Mouse (Mus musculus) forebrain, embryonic 12.5 days (tissue): ENCODE results near the gene Slc3a2. TPM values are rescaled to one million over a fixed set of nuclear protein-coding genes. Genes with fewer than 3 reads are reported as not detected.

Experiments
- ATAC-seq: fragments of 200-750 bp; cut with Nextera tagmentation; 2 replicates; pipeline ENCODE4 v1.8.0; 2017; ENCODE audit warnings: moderate TSS enrichment; ENCODE audit not compliant: low FRiP score
- H3K27ac ChIP-seq: fragments of 300-500 bp; sonication (generic); 2 replicates; pipeline ENCODE4 v1.5.1; 2016; ENCODE audit warnings: mild to moderate bottlenecking
- H3K27me3 ChIP-seq: fragments of 300-500 bp; sonication (generic); 2 replicates; pipeline ENCODE4 v1.6.1; 2016; ENCODE audit warnings: mild to moderate bottlenecking
- H3K36me3 ChIP-seq: fragments of 300-500 bp; sonication (generic); replicated peaks from 2 replicates; pipeline ENCODE4 v1.6.1; 2016; ENCODE audit warnings: mild to moderate bottlenecking
- H3K4me1 ChIP-seq: fragments of 300-500 bp; sonication (generic); 2 replicates; pipeline ENCODE4 v1.6.1; 2016
- H3K4me2 ChIP-seq: fragments of 300-500 bp; sonication (generic); 2 replicates; pipeline ENCODE4 v1.6.1; 2016; ENCODE audit warnings: mild to moderate bottlenecking, moderate library complexity
- H3K4me3 ChIP-seq: fragments of 300-500 bp; sonication (generic); replicated peaks from 2 replicates; pipeline ENCODE4 v1.5.1; 2016; ENCODE audit warnings: mild to moderate bottlenecking
- H3K9ac ChIP-seq: fragments of 300-500 bp; sonication (generic); 2 replicates; pipeline ENCODE4 v1.6.1; 2016; ENCODE audit warnings: mild to moderate bottlenecking
- H3K9me3 ChIP-seq: fragments of 300-500 bp; sonication (generic); 2 replicates; pipeline ENCODE4 v1.6.1; 2016
- WGBS: fragments of 180-500 bp; shearing (Covaris S2); methylation state at CpG from one replicate; pipeline ENCODE4 v1.1.7; 2016; 5-methylcytosine and 5-hydroxymethylcytosine counted together
- microRNA-seq: library from miRNA; unstranded; fragments of <30 nt; microRNA quantifications from one replicate; pipeline ENCODE4, GENCODE M21; 2017
- polyA plus RNA-seq: library from polyadenylated mRNA; unstranded; fragments of >200 nt; fragmentation: Nextera tagmentation; extraction: Ambion mirVana; gene quantifications from 2 replicates; pipeline ENCODE4 v1.2.1, GENCODE M21; 2016

The Slc3a2 gene
- polyA plus RNA-seq, 1 experiment from 2014 or later = 143 TPM

DNA sequence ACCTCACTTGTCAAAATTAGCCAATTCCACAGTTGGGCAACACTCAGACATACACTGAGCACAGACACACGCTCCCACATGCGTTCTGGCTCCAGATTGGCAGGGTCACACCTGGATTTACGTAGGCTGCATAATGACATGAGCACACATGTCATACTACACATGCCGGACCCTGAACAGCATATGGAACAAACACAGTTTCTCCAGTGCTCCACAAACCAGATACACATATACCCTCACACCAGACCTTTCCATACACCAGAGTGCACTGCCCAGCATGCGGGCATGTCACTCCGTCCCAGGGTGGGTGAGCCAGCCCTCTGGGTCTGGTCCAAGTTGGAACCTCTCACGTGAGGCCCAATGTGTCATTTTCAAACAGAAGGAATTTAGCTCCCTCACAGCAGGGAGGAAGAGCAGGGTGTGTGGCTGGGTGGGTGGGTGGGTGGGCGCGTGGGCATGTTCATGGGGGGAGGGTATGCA is 59.8 kb downstream of the Slc3a2 start, which contains the start of gene Chrm1:
Chrm1 (plus strand) TSS at position 430 of the 480 bp plus-strand sequence.
- Histone ChIP-seq H3K4me2 (peak within 1 kb of the TSS; percentile 4; the same call in 1 of the 2 replicates), H3K9ac (no peak within 1 kb of the TSS), H3K36me3 (no peaks in the 10 kb centered on the region), H3K4me3 (peak within 1 kb of the TSS; percentile 38; the same call in 1 of the 2 replicates), H3K27ac (no peak within 1 kb of the TSS), H3K4me1 (peaks cover 14% of the 10 kb centered on the region), H3K27me3 (peaks cover 28% of the 10 kb centered on the region), H3K9me3 (no peaks in the 10 kb centered on the region)
- WGBS = 79% methylated on average over 9 of the region's 9 CpGs
- no peak for ATAC-seq

DNA sequence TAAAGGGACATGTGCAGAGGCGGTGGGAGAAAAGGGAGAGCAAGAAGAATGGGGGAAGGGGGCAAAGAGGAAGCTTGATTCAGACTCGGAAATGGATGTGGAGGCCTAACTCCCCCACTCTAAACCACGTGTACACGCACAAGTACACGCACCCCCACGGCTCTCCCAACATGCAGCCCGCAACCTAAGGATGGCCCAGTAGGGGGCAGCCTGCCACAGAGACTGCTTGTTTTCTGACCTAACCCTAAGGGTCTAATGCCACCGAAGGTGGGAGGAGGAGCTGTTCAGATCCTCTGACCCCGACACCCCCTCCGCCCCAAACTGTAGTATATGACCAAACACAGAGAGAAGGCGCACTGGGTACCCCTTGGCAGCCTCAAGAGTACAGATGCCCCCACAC is 60.8 kb downstream of the Slc3a2 start:
- ATAC-seq = peak; percentile 66
- Histone ChIP-seq H3K27ac (no peak overlapping the region), H3K4me1 (peaks cover 14% of the 10 kb centered on the region), H3K36me3 (no peaks in the 10 kb centered on the region), H3K4me2 (peak overlapping the region; percentile 69), H3K4me3 (peak overlapping the region; percentile 38), H3K9me3 (no peaks in the 10 kb centered on the region), H3K27me3 (peaks cover 28% of the 10 kb centered on the region), H3K9ac (peak overlapping the region; percentile 36)
- WGBS = 3% methylated on average over 11 of the region's 11 CpGs

DNA sequence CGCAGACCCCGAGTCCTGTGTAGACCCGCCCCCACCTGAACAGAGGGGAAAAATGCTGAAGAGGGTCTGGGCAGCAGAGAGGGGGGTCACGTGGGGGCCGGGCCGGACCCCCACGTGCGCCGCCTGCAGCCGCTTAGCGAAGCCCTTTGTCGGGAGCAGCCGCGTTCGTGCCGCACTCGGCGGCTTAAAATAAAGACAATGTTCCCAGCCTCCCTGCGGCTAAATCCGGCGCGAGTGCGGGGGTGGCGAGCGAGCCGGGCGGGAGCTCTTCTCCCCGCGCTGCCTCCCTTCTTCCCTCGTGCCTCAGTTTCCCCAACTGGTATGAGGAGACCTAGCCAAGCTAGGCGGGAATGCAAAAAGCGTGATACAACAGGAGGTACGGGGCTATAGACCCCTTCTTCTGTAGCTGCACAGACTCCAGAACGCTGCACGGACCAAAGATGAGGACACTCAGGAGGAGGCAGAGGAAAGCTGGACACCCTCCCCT is 61.3 kb downstream of the Slc3a2 start:
- Histone ChIP-seq H3K9ac (peak overlapping the region; percentile 36), H3K36me3 (no peaks in the 10 kb centered on the region), H3K4me1 (peaks cover 14% of the 10 kb centered on the region), H3K9me3 (no peaks in the 10 kb centered on the region), H3K4me3 (peak overlapping the region; percentile 38), H3K27ac (no peak overlapping the region), H3K27me3 (peaks cover 28% of the 10 kb centered on the region), H3K4me2 (peak overlapping the region; percentile 69)
- ATAC-seq = peak; percentile 80
- under 1% methylated on average over 34 of the region's 35 CpGs for WGBS

Small RNAs within 50 kb of the gene (microRNA-seq; reads per million reads assigned to microRNA genes)
- not detected for gene Mir6992

Other genes with a start within 250 kb of the Slc3a2 start
- gene Slc22a8, start 132.1 kb downstream of the Slc3a2 start, polyA plus RNA-seq = 0.28 and 0.40 TPM in 2 replicates
- gene Slc22a6, start 105.3 kb downstream of the Slc3a2 start, polyA plus RNA-seq = 0.70 and 0.87 TPM in 2 replicates
- 0.10 and 0.27 TPM in 2 replicates for gene Chrm1, start 59.6 kb downstream of the Slc3a2 start, polyA plus RNA-seq
- gene Wdr74, start 12.5 kb upstream of the Slc3a2 start, polyA plus RNA-seq = 83.7 and 85.9 TPM in 2 replicates
- gene 1700092M07Rik, start 17.3 kb upstream of the Slc3a2 start, polyA plus RNA-seq = 2.8 and 3.7 TPM in 2 replicates
- gene Stx5a, start 18.0 kb upstream of the Slc3a2 start, polyA plus RNA-seq = 108 and 114 TPM in 2 replicates
- 206 and 225 TPM in 2 replicates for gene Nxf1, start 33.7 kb upstream of the Slc3a2 start, polyA plus RNA-seq
- gene Tmem223, start 47.6 kb upstream of the Slc3a2 start, polyA plus RNA-seq = 203 and 210 TPM in 2 replicates
- 34.4 and 36.9 TPM in 2 replicates for gene Tmem179b, start 51.1 kb upstream of the Slc3a2 start, polyA plus RNA-seq
- gene Taf6l, start 63.0 kb upstream of the Slc3a2 start, polyA plus RNA-seq = 35.9 and 41.5 TPM in 2 replicates
- gene Polr2g, start 75.2 kb upstream of the Slc3a2 start, polyA plus RNA-seq = 158 and 161 TPM in 2 replicates
- 6.6 and 7.9 TPM in 2 replicates for gene Zbtb3, start 79.2 kb upstream of the Slc3a2 start, polyA plus RNA-seq
- 78.7 and 83.9 TPM in 2 replicates for gene Ttc9c, start 96.0 kb upstream of the Slc3a2 start, polyA plus RNA-seq
- 7.2 and 7.8 TPM in 2 replicates for gene Hnrnpul2, start 96.6 kb upstream of the Slc3a2 start, polyA plus RNA-seq
- gene AC129217.1, start 106.4 kb upstream of the Slc3a2 start, polyA plus RNA-seq = not detected in 2 replicates
- 57.5 and 62.9 TPM in 2 replicates for gene Bscl2, start 114.1 kb upstream of the Slc3a2 start, polyA plus RNA-seq
- gene Gng3, start 115.8 kb upstream of the Slc3a2 start, polyA plus RNA-seq = 131 and 139 TPM in 2 replicates
- gene Lrrn4cl, start 127.4 kb upstream of the Slc3a2 start, polyA plus RNA-seq = 0.26 and 0.60 TPM in 2 replicates
- gene Ubxn1, start 148.1 kb upstream of the Slc3a2 start, polyA plus RNA-seq = 178 and 182 TPM in 2 replicates
- gene Uqcc3, start 157.6 kb upstream of the Slc3a2 start, polyA plus RNA-seq = 55.2 and 57.3 TPM in 2 replicates
- 104 and 119 TPM in 2 replicates for gene Lbhd1, start 160.4 kb upstream of the Slc3a2 start, polyA plus RNA-seq
- gene Gm49403, start 160.6 kb upstream of the Slc3a2 start, polyA plus RNA-seq = not detected in 2 replicates
- gene 1810009A15Rik, start 165.5 kb upstream of the Slc3a2 start, polyA plus RNA-seq = 91.0 and 104 TPM in 2 replicates
- not detected in 2 replicates for gene Gm49416, start 165.6 kb upstream of the Slc3a2 start, polyA plus RNA-seq
- gene Ints5, start 169.6 kb upstream of the Slc3a2 start, polyA plus RNA-seq = 48.1 and 52.6 TPM in 2 replicates
- 106 and 113 TPM in 2 replicates for gene Ganab, start 174.7 kb upstream of the Slc3a2 start, polyA plus RNA-seq
- 64.4 and 64.8 TPM in 2 replicates for gene B3gat3, start 197.0 kb upstream of the Slc3a2 start, polyA plus RNA-seq
- 1.3 and 2.5 TPM in 2 replicates for gene Rom1, start 206.0 kb upstream of the Slc3a2 start, polyA plus RNA-seq
- 13.2 and 13.8 TPM in 2 replicates for gene Eml3, start 206.2 kb upstream of the Slc3a2 start, polyA plus RNA-seq
- 193 and 206 TPM in 2 replicates for gene Mta2, start 218.5 kb upstream of the Slc3a2 start, polyA plus RNA-seq
- gene Tut1, start 230.5 kb upstream of the Slc3a2 start, polyA plus RNA-seq = 36.9 and 37.0 TPM in 2 replicates
- 365 and 373 TPM in 2 replicates for gene Eef1g, start 243.7 kb upstream of the Slc3a2 start, polyA plus RNA-seq